Mouse (Mus musculus): ENCODE measurements around the gene Satb2.

Satb2 gene

DNA sequence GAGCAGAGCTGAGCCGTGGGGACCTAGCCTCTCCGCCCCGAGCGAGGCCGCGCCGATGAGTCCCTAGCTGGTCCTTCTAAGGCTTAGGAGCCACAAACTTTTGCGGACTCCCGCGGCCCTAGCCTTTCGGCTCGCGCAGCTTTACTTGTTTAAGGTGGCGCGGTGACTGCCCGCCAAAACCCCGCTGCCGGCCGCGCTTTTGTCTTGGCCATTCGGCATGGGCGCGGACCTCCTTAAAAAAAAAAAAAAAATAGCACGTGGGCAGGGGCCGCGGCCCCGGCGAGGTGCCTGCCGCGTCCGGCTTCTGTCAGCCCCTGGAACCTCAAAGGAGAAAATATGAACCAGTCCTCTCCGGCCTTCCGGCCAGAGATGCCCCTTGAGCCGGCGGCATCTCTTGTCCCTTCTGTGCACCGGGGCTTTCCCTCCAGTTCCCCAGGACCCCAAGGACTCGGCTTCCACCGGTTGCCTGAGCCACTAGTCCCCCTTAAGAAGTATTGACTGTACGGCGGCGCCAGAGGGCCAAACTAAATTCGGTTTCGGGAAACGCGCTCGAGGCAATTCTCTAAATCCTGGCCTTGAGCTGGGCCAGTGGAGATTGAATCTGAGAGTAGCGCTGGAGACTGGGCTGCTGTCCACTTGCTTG is 5.4 kb downstream of the Satb2 start:
- peak; percentile 90 to 98 for DNase-seq (ENCODE audit: low spot score in 2 of 2)

GRCm38 (mm10) chr1:56972251-56972949 is 6.0 kb downstream of the Satb2 start:
- peak; percentile 42 to 44 for DNase-seq (ENCODE audit: low spot score in 2 of 2)

- DNase-seq (ENCODE audit: low spot score in 2 of 2): no peak
These were observed 6.6 kb downstream of the Satb2 start for GRCm38 (mm10) chr1:56971942-56972250.

DNA sequence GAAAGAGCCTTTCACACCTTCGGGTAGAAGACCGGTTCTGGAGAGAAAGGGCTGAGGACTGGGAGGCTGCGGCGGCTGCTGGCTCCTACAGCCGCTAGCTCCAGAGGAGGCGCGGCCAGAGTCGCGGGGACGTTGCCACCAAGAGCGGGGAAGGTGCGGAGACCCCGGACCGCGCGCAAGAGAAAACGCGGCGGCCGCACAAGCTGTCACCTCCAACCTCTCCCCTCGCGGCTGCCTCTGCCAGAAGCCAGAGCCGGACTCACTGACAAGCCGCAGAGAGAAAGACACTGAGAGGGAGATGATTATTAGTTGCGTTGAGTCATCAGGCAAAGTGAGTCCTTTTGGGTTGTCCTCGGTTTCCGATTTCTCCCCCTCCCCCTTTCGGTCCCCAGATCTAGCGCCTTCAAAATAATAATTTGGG is 7.0 kb downstream of the Satb2 start:
- DNase-seq (ENCODE audit: low spot score in 2 of 2): no peak

DNA sequence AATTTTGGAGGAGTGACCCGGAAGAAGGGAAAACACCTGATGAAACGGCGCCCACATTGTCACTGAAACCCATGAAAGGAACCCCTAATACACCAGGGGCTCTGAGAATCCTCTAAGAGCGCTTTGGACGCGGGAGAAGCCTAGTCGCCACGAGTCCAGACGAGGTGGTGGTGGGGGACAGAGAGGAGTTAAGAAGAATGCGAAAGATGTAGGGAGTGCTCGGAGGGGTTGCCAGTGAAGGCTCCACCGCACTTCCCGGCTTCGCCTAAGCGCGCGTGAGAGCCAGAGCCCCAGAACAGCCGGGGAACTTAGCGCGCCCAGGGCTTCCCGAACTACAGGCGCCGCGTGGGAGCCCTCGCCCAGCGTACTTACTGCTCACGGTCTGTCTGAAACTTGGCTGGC is 7.7 kb downstream of the Satb2 start:
- DNase-seq (ENCODE audit: low spot score in 2 of 2): no peak

DNA sequence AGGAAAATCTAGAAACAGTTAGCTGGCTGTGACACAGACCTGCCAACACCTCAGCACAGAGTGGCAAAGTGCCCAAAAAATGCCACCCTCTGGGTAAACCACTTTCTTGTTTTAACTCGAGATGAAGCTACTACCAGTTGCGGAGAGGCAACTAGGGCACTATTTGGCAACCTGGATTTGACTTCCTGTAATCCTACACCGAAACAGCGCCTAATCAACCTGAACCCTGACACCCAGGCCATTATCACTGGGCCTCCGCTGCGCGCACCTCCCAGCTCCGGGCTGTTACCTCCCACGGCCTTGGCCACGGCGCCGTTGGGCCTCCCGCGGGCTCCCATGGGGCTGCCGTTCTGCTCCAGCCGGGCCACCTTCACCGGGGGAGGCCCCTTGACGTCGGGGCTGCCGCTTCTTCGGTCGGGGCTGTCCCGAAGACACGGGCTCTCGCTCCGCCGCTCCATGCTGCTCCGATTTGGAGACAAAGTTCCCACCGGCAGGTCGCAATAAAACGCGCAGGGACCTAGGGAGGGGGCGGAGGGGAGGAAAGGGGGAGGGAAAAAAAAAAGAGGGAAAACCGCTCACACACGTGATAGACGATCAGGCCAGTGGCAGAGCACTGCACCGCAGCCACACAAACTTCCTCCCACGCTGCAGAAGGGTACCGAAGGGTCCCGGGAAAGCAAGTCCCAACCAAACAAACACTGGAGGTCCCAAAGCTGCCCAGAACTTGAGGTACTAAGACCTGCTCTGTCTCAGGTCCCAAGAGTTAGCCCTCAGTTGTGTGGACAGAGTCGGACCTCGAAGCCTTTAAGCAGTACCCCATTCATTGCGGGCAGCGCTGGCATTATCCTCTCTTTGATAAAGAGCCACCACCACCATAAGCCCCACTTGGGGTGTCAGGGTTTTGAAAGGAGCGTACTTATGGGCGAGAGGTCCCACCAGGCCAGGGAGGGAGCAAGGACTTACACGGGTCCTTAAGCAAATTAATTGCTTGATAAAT is 8.8 kb downstream of the Satb2 start:
- peak in 1 of 2 experiments; percentile 38 for DNase-seq (ENCODE audit: low spot score in 2 of 2)

DNA sequence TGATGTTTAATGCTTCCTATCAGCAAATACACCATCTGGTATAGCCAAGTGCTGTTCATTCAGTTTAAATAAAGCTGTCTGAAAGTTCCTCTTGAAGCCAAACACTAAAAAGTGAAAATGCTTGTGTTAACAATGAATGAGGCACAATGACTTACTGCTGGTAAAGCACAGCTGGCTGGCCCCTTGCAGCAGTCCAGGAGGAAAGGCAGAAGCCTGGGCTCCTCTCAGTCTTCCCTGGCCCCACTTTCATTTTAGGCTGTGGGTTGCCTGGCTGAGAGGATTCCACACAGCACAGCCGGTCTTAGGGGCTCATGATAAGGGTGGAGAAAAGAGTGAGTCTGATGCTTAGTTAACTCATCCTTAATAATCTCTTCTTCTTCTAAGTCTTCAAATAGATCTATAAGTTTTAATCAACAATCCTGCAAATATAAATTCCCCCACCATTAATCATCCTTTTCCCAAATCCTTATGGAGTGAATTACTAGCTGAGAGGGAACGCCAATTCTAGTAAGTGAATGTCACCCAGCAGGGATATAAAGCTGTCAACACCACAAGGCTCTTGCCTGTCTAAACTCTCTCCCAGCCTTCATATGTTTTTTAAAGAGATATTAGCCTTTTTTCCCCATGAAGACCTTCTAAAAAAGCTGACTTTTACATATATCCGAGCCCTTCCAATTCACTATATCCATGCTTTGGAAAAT is 12.4 kb downstream of the Satb2 start:
- no peak for DNase-seq (ENCODE audit: low spot score in 2 of 2)

GRCm38 (mm10) chr1:56964493-56964892 is 14.0 kb downstream of the Satb2 start:
- no peak for DNase-seq (ENCODE audit: low spot score in 2 of 2)

DNA sequence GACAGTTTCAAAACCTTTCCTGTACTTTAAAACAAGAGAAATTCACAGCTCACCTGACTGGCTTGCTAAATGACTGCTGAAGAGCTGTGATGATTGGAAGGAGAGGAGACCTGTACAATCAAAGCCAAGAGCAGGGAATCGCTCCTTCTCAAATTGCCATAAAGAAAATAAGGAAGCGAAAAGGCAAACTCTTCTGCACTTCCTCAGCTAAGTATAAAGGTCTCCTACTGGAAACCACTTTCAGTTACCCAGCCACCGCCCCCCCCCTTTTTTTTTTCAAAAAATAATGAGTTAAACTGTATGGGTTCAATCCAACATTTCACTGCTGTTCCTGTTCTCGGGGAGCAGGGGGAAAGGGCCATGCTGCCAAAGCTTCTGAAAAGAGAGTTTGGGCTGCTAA is 15.2 kb downstream of the Satb2 start:
- no peak for DNase-seq (ENCODE audit: low spot score in 2 of 2)

- DNase-seq (ENCODE audit: low spot score in 2 of 2): no peak
These were observed 19.5 kb downstream of the Satb2 start for GRCm38 (mm10) chr1:56958996-56959395.

DNA sequence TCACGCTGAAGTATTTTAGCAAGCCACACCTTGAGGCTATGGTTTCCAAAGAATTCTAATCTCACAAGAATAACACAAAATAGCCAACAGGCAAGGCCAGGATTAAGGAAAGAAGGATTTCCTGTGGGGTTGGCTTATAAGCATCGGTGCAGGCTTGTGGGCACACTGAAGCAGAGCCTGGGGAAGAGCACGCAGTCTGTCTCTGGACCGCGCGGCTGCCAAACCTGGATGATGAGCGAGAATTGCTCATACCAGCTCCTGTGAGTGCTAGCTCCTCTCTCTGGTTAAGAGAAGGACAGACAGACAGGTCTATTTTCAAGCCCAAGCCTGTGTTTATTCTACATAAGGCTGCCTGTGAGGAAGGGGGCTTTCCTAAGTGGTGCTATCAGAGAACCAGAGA is 20.5 kb downstream of the Satb2 start:
- no peak for DNase-seq (ENCODE audit: low spot score in 2 of 2)

DNA sequence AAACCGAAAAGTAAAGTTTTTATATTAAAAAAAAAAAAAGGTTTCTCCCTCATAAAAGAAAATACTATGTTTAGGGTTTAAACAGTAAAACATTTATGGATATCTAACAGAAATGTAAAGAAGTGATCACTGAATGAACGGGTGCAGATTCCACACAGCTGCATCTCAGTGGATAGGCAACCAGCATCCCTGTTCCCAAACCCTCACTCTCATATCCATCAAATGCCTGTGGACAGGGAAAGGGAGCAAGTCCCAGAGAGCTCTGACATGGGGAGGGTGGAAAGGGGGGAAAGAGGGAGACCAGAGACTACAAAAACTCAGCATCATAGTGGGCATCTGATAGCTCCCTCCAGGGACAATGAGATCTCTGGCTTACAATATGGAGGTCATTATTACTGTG is 21.6 kb downstream of the Satb2 start:
- DNase-seq (ENCODE audit: low spot score in 2 of 2): no peak

DNA sequence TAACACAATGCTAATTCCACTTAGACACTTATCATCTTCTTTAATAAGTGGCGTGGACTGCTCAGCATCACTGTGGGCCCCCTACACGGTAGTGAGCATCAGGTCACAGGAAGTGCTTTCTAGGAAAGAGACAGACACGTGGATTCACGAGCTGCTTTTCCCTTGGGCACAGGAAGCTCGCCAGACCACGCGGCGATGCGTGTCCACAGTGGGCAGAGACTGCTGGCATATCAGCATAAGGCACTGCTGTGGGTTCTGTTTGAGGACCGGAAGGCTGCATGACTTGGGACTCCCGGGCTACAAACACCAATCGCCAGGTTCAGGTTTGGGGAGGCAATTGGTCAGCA is 22.7 kb downstream of the Satb2 start:
- no peak for DNase-seq (ENCODE audit: low spot score in 2 of 2)

DNA sequence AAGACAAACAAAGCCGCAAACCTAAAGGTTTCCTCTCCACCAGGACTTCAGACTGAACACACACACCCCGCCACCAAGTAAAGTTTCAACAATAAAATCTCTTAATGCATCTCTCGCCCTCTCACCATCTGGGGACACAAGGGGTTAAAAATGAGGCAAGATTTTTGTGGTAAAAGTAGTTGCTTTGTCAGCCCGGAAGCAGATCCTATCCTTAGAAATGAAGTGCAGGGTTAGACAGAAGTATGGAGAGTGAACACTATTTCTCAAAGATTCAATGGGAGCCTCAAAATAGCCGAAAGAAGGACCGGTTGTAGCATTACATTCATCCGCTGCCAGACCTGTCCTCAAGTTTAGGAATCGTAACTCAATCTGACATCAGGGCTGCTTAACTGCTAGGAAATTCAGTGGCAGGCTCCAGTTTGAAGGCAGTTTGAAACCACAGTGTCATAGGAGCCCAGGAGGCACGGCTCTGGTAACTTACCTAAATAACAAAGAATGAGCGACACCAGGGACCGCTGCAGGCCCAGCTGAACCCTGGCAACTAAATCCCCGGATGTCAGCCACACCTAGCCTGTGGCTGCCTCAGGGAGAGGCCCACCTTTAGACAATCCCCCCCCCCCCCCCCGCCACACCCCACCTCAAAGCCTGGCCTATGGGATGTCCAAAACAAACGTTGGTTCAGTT is 23.3 kb downstream of the Satb2 start:
- DNase-seq (ENCODE audit: low spot score in 2 of 2): no peak

DNA sequence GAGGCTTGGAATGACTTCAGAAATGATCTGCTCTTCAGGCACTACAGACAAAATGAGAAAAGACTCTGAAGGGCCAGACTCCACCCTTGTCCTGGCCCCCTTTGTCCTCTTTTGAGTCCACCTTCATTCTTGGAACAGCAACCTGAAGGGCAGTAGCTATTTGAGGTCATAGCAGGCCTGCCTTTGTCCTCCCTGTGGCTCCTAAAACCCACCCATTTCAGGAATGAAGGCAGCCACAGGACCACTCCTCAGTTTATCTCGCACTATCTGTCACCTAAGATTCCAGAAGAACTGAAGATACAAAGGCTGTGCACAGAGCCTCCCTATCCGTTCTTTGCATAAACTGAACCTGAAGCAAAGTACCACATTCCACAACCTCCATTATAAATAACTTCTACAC is 24.9 kb downstream of the Satb2 start:
- DNase-seq (ENCODE audit: low spot score in 2 of 2): no peak

- no peak for DNase-seq (ENCODE audit: low spot score in 2 of 2)
These were observed 26.5 kb downstream of the Satb2 start for GRCm38 (mm10) chr1:56951980-56952379.

- DNase-seq (ENCODE audit: low spot score in 2 of 2): no peak
These were observed 26.9 kb downstream of the Satb2 start for GRCm38 (mm10) chr1:56951525-56951924.

DNA sequence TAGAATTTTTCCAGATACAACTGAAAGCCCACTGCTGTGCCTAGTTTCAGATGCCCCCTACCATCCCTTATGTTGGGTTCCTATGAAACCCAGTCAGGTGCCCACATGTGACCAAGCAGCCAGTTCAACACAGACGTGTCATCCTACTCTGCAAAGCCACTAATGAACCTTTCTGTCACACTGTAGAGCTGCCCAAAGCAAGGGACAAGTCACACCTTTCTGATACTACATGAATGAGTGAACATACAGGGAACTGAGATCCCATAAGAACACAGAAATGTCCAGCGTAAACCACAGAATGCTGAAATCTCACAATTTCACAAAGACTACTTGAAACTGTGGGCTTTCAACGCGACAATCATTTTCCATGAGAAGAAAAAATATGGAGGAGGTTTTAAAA is 39.0 kb downstream of the Satb2 start:
- DNase-seq (ENCODE audit: low spot score in 2 of 2): no peak

DNA sequence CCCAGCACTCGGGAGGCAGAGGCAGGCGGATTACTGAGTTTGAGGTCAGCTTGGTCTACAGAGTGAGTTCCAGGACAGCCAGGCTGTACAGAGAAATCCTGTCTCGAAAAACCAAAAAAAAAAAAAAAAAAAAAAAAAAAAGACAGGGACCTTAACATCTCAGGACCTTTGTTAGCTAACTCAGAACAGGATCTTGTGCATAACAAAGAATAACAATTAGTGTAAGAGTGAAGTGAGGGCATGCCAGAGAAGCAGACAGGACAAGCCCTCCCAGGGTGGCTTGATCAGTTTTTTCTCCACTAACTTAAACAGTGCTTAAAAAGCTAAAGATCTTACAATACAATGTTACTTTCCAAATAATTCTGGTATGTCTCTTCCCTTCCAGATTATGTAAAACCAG is 40.0 kb downstream of the Satb2 start:
- no peak for DNase-seq (ENCODE audit: low spot score in 2 of 2)

- no peak for DNase-seq (ENCODE audit: low spot score in 2 of 2)
These were observed 41.9 kb downstream of the Satb2 start for GRCm38 (mm10) chr1:56936554-56936953.

DNA sequence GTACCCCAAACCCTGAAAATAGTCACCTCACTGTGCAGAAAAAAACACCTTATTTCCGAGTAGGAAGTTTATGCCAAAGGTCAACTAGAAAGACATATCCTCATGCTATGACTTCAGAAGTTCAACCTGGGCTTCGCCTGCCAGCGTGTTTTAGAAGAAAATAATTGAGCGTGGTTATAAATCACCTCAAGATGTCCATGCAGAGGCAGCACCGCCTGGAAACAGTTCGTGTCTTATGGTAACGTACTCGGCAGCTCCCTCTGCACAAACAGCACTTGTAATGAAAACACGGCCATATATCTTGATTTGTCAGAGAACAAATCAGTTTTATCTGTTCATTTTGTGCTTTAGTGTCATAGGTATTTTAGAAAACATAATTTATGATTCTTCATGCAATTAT is 44.6 kb downstream of the Satb2 start:
- no peak for DNase-seq (ENCODE audit: low spot score in 2 of 2)

DNA sequence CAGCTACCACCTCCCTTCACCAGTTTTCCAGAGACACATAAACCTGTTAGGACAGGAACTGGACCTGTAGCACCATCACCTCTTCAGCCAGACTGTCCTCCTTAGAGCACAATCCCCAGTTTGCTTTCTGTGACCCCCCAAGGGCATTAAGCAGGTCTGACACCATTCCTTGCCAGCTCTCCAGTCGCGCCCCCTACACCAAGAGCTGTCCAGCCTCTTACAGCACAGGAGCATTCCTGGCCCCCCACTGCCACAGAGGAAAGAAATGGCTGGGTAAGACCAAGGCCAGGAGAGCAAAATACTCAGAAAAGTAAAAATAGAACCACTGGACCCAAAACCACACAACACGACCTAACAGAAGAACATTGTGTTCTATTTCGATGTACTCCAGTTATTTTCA is 48.4 kb downstream of the Satb2 start:
- no peak for DNase-seq (ENCODE audit: low spot score in 2 of 2)
